Mouse (Mus musculus) cortical plate, adult 2 months (tissue): ENCODE results near the gene Itga10.

Source experiments
- CTCF ChIP-seq: fragments of 200-500 bp; IDR thresholded peaks from 2 replicates; pipeline ENCODE4 v1.5.1; 2011; ENCODE audit warnings: mild to moderate bottlenecking, control low read depth, low read length; ENCODE audit not compliant: insufficient read depth; ENCODE audit errors: extremely low read depth
- POLR2A ChIP-seq: fragments of 200-500 bp; IDR thresholded peaks from 2 replicates; pipeline ENCODE4 v1.6.1; 2011; ENCODE audit warnings: mild to moderate bottlenecking, low read length, control low read depth; ENCODE audit not compliant: insufficient read depth; ENCODE audit errors: extremely low read depth

DNA sequence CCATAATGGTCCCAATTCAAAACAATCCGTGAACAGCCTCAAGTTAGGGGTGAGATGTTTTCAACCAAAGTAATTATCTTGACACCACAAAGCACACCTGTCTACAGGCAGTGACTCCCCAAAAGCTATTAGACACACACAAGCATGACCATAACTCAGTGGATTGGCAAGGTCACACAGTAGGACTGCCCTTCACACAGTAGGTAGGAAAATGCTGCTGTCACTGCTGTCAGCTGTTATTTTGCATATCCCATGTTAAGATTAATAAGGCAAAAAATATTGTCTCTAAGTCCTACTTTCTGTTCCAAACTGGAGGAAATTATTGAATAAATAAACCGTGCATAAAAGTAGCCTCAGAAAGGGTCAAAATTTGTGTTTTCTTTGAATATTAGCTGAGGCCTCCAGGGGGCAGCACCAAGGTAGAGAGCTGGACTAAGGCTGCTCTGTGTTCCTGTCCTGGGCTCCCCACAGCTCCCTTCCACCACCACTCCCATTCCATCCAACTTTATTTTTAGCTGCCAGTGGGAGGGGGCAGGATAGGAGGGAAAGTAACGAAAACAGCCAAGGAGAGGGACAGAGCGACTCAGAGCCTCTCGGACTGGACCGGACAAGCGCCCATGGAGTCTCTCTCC is at the start of gene Itga10:
- TF ChIP-seq POLR2A (no peak), CTCF (peak; percentile 42)
